Mouse (Mus musculus) hindbrain, embryonic 12.5 days (tissue): ENCODE measurements around the gene Dock10. TPM values are rescaled to one million over a fixed set of nuclear protein-coding genes. Genes with fewer than 3 reads are reported as not detected.

Experiments used
- ATAC-seq: fragments of 200-750 bp; cut with Nextera tagmentation; 2 replicates; pipeline ENCODE4 v1.8.0; 2017; ENCODE audit warnings: moderate TSS enrichment; ENCODE audit not compliant: low FRiP score
- H3K27ac ChIP-seq: fragments of 300-500 bp; sonication (generic); 2 replicates; pipeline ENCODE4 v1.5.1; 2016; ENCODE audit warnings: mild to moderate bottlenecking
- H3K27me3 ChIP-seq: fragments of 300-500 bp; sonication (generic); 2 replicates; pipeline ENCODE4 v1.6.1; 2016; ENCODE audit warnings: mild to moderate bottlenecking
- H3K36me3 ChIP-seq: fragments of 300-500 bp; sonication (generic); 2 replicates; pipeline ENCODE4 v1.6.1; 2016; ENCODE audit warnings: mild to moderate bottlenecking
- H3K4me1 ChIP-seq: fragments of 300-500 bp; sonication (generic); 2 replicates; pipeline ENCODE4 v1.6.1; 2016
- H3K4me2 ChIP-seq: fragments of 300-500 bp; sonication (generic); replicated peaks from 2 replicates; pipeline ENCODE4 v1.6.1; 2016; ENCODE audit warnings: mild to moderate bottlenecking
- H3K4me3 ChIP-seq: fragments of 300-500 bp; sonication (generic); 2 replicates; pipeline ENCODE4 v1.5.1; 2016; ENCODE audit warnings: mild to moderate bottlenecking
- H3K9ac ChIP-seq: fragments of 300-500 bp; sonication (generic); 2 replicates; pipeline ENCODE4 v1.6.1; 2016; ENCODE audit warnings: mild to moderate bottlenecking, moderate library complexity
- H3K9me3 ChIP-seq: fragments of 300-500 bp; sonication (generic); replicated peaks from 2 replicates; pipeline ENCODE4 v1.6.1; 2016; ENCODE audit warnings: mild to moderate bottlenecking
- WGBS: fragments of 180-500 bp; shearing (Covaris S2); methylation state at CpG from one replicate; pipeline ENCODE4 v1.1.7; 2016; 5-methylcytosine and 5-hydroxymethylcytosine counted together
- polyA plus RNA-seq: library from polyadenylated mRNA; unstranded; fragments of >200 nt; fragmentation: Nextera tagmentation; extraction: Ambion mirVana; gene quantifications from 2 replicates; pipeline ENCODE4 v1.2.1, GENCODE M21; 2016

Dock10 gene
- polyA plus RNA-seq, result 4.2 and 5.4 TPM in 2 replicates

DNA sequence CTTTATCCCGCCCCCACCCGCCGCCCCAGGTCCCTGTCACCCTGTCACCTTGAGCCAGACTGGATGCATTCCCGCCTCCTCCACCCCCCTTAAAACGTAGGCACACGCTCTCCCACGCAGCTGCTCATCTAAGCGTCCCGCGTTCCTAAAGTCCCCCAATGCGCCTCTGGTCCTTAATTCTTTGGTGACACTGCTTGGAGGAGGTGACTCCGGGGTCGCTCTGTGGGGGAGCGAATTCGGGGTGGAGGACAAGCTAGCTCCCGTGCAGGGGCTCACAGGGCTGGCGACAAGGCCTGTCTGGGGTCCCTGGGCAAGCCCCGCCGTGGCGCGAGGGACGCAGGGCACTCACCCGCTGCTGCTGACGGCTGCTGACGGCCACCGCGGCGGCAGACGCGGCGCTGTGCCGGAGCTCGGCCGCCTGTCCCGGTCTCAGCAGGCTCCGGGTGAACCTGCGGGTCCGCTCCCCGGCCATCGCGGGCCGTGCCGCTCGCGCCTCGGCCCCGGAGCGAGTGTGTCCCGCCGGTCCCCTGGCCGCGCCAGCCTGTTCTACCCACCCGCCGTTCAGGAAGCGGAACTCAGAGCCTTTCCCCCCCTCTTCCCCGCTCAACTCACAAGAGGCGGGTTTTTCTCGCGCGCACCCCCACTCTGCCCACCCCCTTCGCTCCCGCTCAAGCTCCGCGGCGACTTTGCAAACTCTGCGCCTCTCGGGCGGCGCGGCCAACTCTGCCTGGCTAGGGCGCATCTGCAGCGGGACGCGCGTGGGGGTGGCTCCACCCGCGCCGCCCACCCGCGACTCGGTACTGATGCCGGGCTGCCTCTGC is at the start of gene Dock10:
Dock10 (minus strand) TSS at position 551 of the 821 bp plus-strand sequence.
- H3K4me2 ChIP-seq, result peak within 1 kb of the TSS; percentile 97
- peak within 1 kb of the TSS; percentile 72 for H3K9ac ChIP-seq
- H3K4me1 ChIP-seq, result peaks cover 13% of the 10 kb centered on the region
- no peak within 1 kb of the TSS for H3K27ac ChIP-seq
- no peaks in the 10 kb centered on the region for H3K9me3 ChIP-seq
- peaks cover 21% of the 10 kb centered on the region for H3K27me3 ChIP-seq
- ATAC-seq, result peak; percentile 87
- under 1% methylated on average over 65 of the region's 82 CpGs for WGBS
- H3K4me3 ChIP-seq, result peak within 1 kb of the TSS; percentile 68
- H3K36me3 ChIP-seq, result no peaks in the 10 kb centered on the region

DNA sequence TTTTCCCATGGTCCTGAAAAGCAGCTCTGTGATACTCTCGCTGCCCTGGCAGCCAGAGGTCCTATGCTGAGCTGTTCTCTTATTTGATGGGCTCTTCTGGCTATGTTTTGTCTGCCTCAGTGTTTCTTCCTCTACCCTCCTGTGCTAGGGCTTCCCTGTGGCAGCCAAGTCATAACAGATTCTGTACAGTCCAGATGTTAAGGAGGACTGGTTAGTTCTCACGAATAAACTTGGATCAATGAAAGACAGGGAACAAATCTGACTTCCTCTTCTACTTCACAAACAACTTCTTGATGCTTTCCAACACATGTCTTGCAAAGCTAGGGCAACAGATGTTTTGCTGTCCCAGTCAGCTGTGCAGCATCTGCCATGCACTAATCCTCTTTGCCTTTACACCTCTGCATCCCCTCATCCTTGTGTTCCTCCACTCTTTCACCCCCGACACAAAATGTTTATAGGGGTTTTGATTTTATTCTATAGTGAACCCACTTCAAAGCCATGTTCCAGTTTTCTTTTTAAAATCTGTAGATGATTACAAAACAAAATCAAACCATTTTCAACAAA is 48.6 kb upstream of the Dock10 start:
- WGBS, result 81% methylated on average over 3 of the region's 3 CpGs
- H3K4me1 ChIP-seq, result no peaks in the 10 kb centered on the region
- H3K9me3 ChIP-seq, result no peaks in the 10 kb centered on the region
- no peaks in the 10 kb centered on the region for H3K27me3 ChIP-seq
- H3K9ac ChIP-seq, result no peak overlapping the region
- no peaks in the 10 kb centered on the region for H3K36me3 ChIP-seq
- H3K4me2 ChIP-seq, result no peak overlapping the region
- no peak for ATAC-seq
- H3K4me3 ChIP-seq, result no peak overlapping the region
- H3K27ac ChIP-seq, result no peak overlapping the region

GRCm38 (mm10) chr1:80802023-80802422 is 43.7 kb upstream of the Dock10 start:
- no peak overlapping the region for H3K4me3 ChIP-seq
- ATAC-seq, result no peak
- no peaks in the 10 kb centered on the region for H3K27me3 ChIP-seq
- no peak overlapping the region for H3K27ac ChIP-seq
- H3K4me2 ChIP-seq, result no peak overlapping the region
- no peak overlapping the region for H3K9ac ChIP-seq
- no peaks in the 10 kb centered on the region for H3K9me3 ChIP-seq
- 72% methylated on average over 3 of the region's 3 CpGs for WGBS
- H3K36me3 ChIP-seq, result no peaks in the 10 kb centered on the region
- no peaks in the 10 kb centered on the region for H3K4me1 ChIP-seq

DNA sequence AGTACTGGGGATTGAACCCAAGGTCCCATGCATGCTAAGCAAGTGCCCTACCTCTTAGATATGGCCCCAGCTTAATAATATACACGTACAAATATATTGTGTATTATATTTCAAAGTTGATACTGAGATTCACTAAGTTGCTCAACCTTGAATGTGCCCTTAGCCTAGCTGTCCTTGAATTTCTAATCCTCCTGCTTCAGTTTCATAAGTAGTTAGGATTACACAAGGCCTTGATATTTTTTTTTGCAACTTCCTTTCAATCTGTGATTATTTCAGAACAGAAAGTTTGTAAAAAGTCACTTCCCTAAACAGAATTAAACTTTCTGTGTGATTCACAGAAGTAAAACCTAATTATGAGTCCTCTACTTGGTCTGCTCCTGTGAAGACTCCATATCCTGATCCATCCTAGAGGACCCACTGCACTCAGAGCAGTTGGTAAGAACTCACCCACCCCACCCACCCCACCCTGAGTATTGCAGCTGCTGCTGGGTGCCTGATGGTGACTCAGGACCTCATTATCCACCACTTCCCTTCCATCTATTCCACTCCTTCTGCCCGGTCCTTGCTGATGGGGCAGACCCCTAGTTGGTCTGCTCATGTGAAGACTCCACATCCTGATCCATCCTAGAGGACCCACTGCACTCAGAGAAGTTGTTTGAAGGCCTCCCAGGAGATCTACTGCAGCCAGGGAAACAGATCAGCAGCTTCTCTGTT is 26.9 kb upstream of the Dock10 start:
- Histone ChIP-seq H3K4me3 (no peak overlapping the region), H3K4me1 (no peaks in the 10 kb centered on the region), H3K36me3 (no peaks in the 10 kb centered on the region), H3K9ac (no peak overlapping the region), H3K4me2 (no peak overlapping the region), H3K27ac (no peak overlapping the region), H3K27me3 (no peaks in the 10 kb centered on the region), H3K9me3 (no peaks in the 10 kb centered on the region)
- 90% methylated on average over 2 of the region's 2 CpGs for WGBS
- no peak for ATAC-seq

DNA sequence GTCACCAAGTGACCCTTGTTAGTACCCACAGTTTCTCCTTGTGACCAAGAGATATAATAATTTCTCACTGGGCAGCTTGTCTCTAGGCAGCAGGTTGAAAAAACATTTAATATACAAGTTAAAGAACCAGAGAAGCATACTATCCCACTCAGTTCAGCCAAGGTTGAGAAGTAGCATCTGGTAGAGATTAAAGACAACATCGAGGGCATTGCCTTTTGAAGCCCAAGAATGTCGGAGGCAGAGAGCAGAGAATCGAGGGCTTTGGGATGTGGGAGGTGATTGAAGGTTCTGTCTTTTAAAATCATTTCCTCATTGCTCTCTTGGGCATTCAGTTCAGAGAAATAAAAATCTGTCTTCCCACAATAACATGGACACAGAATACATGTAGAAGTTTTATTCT is 25.8 kb upstream of the Dock10 start:
- no peak overlapping the region for H3K27ac ChIP-seq

GRCm38 (mm10) chr1:80765504-80765903 is 7.2 kb upstream of the Dock10 start:
- Histone ChIP-seq H3K4me1 (no peaks in the 10 kb centered on the region), H3K27me3 (no peaks in the 10 kb centered on the region), H3K9ac (no peak overlapping the region), H3K4me3 (no peak overlapping the region), H3K27ac (no peak overlapping the region), H3K9me3 (no peaks in the 10 kb centered on the region), H3K36me3 (no peaks in the 10 kb centered on the region), H3K4me2 (no peak overlapping the region)
- WGBS, result 87% methylated on average over 2 of the region's 2 CpGs
- ATAC-seq, result no peak

More for the DNA sequence above, 25.8 kb upstream of the Dock10 start:
- WGBS, result 74% methylated on average over 3 of the region's 3 CpGs
- no peaks in the 10 kb centered on the region for H3K4me1 ChIP-seq
- no peaks in the 10 kb centered on the region for H3K27me3 ChIP-seq
- H3K9me3 ChIP-seq, result no peaks in the 10 kb centered on the region
- ATAC-seq, result no peak
- H3K4me3 ChIP-seq, result no peak overlapping the region
- H3K4me2 ChIP-seq, result no peak overlapping the region
- H3K9ac ChIP-seq, result no peak overlapping the region
- no peaks in the 10 kb centered on the region for H3K36me3 ChIP-seq

DNA sequence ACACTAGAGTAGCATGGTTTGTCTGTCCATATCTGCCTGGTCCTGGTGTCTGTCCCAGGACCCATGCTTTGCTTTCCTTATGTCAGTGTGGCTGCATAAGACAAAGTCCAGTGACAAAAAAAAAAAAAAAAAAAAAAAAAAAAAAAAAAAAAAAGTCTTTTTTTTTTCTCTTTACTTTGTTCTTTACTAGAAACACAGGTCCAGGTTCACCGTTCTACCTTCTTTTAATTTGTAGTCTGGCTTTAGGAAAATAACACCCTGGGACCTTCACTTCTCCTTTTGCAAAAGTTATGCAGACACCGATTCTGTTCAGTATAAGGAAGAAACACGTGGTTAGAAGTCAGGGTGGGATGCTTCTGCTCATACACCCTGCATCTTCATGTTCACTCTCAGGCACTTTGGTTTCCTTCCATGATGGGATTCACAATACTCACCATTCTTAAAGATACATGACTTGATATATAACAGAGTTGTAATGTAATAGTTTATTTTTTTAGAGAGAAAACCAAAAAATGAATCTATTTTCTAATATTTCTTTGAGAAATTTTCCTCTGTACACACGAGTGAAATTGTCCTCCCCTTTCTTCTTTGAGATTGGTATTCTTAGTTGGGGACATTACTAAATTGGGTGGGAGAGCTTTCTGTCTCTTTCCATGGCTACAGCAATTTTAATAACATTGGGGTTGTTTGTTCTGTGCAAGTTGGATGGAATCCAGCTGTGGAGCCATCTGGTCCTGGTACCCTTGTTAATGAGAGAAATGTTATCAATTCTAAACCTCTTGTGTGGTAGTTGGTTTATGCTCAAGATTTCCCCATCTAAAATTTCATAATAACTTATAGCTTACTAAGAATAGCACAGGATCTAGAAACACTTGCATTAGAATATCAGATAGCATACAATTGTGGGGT is 5.0 kb upstream of the Dock10 start:
- Histone ChIP-seq H3K27me3 (peaks cover 10% of the 10 kb centered on the region; the same call in 1 of the 2 replicates), H3K4me2 (no peak overlapping the region), H3K36me3 (no peaks in the 10 kb centered on the region), H3K4me3 (no peak overlapping the region), H3K4me1 (no peaks in the 10 kb centered on the region), H3K9me3 (no peaks in the 10 kb centered on the region), H3K27ac (no peak overlapping the region), H3K9ac (no peak overlapping the region)
- 69% methylated on average over 4 of the region's 4 CpGs for WGBS
- ATAC-seq, result no peak

- Histone ChIP-seq H3K9ac (peak overlapping the region; percentile 72), H3K27me3 (peaks cover 21% of the 10 kb centered on the region), H3K9me3 (no peaks in the 10 kb centered on the region), H3K27ac (no peak overlapping the region), H3K4me2 (peak overlapping the region; percentile 97), H3K36me3 (no peaks in the 10 kb centered on the region), H3K4me3 (peak overlapping the region; percentile 68), H3K4me1 (peaks cover 13% of the 10 kb centered on the region)
- 7% methylated on average over 6 of the region's 6 CpGs for WGBS
- peak; percentile 10; the same call in 1 of the 2 replicates for ATAC-seq
These were observed 464 bp upstream of the Dock10 start for GRCm38 (mm10) chr1:80758798-80759184.

DNA sequence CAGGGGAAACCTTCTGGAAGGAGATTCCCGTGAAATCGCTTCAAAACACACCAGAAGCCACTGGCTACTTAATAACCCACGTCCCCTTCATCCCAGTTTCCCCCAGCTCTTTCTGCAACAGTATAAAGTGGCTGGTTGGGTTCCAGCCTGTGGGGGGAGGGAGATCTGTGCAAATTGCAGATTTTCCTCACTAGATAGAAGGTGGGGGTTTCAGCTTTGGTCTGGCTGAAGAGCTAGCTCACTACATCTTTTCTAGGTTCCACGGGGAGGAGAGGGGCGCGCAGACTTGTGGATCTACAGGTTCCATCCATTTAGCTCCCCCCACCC is 714 bp downstream of the Dock10 start:
- Histone ChIP-seq H3K27ac (no peak overlapping the region), H3K4me3 (peak overlapping the region; percentile 68), H3K4me2 (peak overlapping the region; percentile 97), H3K36me3 (no peaks in the 10 kb centered on the region), H3K9me3 (no peaks in the 10 kb centered on the region), H3K4me1 (peaks cover 13% of the 10 kb centered on the region), H3K9ac (peak overlapping the region; percentile 72; the same call in 1 of the 2 replicates), H3K27me3 (peaks cover 21% of the 10 kb centered on the region)
- WGBS, result 0% methylated on average over 6 of the region's 6 CpGs
- ATAC-seq, result peak; percentile 31; the same call in 1 of the 2 replicates

GRCm38 (mm10) chr1:80756824-80757649 is 1.3 kb downstream of the Dock10 start:
- peak overlapping the region; percentile 68 for H3K4me3 ChIP-seq
- 10% methylated on average over 14 of the region's 14 CpGs for WGBS
- H3K4me2 ChIP-seq, result peak overlapping the region; percentile 97
- peaks cover 13% of the 10 kb centered on the region for H3K4me1 ChIP-seq
- peak; percentile 62; the same call in 1 of the 2 replicates for ATAC-seq
- H3K36me3 ChIP-seq, result no peaks in the 10 kb centered on the region
- H3K27ac ChIP-seq, result no peak overlapping the region
- no peaks in the 10 kb centered on the region for H3K9me3 ChIP-seq
- H3K27me3 ChIP-seq, result peaks cover 21% of the 10 kb centered on the region
- 0 out of 2 replicates have a peak overlapping the region, but pooled peaks have one; percentile 72 for H3K9ac ChIP-seq

GRCm38 (mm10) chr1:80756060-80756439 is 2.3 kb downstream of the Dock10 start:
- H3K9me3 ChIP-seq, result no peaks in the 10 kb centered on the region
- peaks cover 21% of the 10 kb centered on the region for H3K27me3 ChIP-seq
- no peak overlapping the region for H3K9ac ChIP-seq
- peaks cover 13% of the 10 kb centered on the region for H3K4me1 ChIP-seq
- no peak for ATAC-seq
- no peaks in the 10 kb centered on the region for H3K36me3 ChIP-seq
- WGBS, result 48% methylated on average over 2 of the region's 2 CpGs
- no peak overlapping the region for H3K27ac ChIP-seq
- no peak overlapping the region for H3K4me2 ChIP-seq
- no peak overlapping the region for H3K4me3 ChIP-seq
